14 mouse cellular contexts compared by ENCODE assay signal in genomic region chr14:62924800-62925199, GRCm38 (mm10). TPM values are rescaled to one million over a fixed set of nuclear protein-coding genes. Genes with fewer than 3 reads are reported as not detected.
DNase-seq lines count a peak whose midpoint lies in the region; ATAC-seq and TF ChIP-seq lines count a peak whose summit lies in the region.
"Had no signal": no experiment of that assay in that cellular context is flagged by ENCODE, and none has a peak within 500 bp of the region (broad histone marks: within the 10 kb centered on the region; RNA-seq: fewer than 3 reads in every experiment).

No protein-coding gene starts in this region.

- no peak overlapping the region for H3K27ac ChIP-seq in kidney, postnatal 0 days
- H3K27ac ChIP-seq in liver, postnatal 0 days (ENCODE audit: low read depth): no peak overlapping the region
- no peak overlapping the region for H3K27ac ChIP-seq in embryonic facial prominence, embryonic 10.5 days (replicated peaks)
- no peak overlapping the region for H3K27ac ChIP-seq in intestine, embryonic 15.5 days
- H3K27ac ChIP-seq: lung, embryonic 15.5 days had no signal

- no peaks in the 10 kb centered on the region for H3K4me1 ChIP-seq in kidney, postnatal 0 days (replicated peaks; ENCODE audit: insufficient read depth, low read length)
- H3K4me1 ChIP-seq in G1E (ENCODE audit: insufficient read depth, low read depth, low read length): no peaks in the 10 kb centered on the region; the same call in 1 of the 2 replicates
- peaks cover 5% of the 10 kb centered on the region for H3K4me1 ChIP-seq in liver, postnatal 0 days (ENCODE audit: insufficient read depth)
- no peaks in the 10 kb centered on the region for H3K4me1 ChIP-seq in embryonic facial prominence, embryonic 10.5 days
- no peaks in the 10 kb centered on the region for H3K4me1 ChIP-seq in intestine, embryonic 15.5 days (replicated peaks)

- no peak for TF ChIP-seq EP300 in liver, postnatal 0 days (IDR thresholded peaks at IDR 0.05; ENCODE audit: low read depth)

- H3K9me3 ChIP-seq in kidney, postnatal 0 days (replicated peaks; ENCODE audit: low read length): no peaks in the 10 kb centered on the region
- H3K9me3 ChIP-seq in G1E (replicated peaks): no peaks in the 10 kb centered on the region
- H3K9me3 ChIP-seq in liver, postnatal 0 days (ENCODE audit: low read length): no peaks in the 10 kb centered on the region
- 0 out of 2 replicates have a peak, but pooled peaks cover 2% of the 10 kb centered on the region for H3K9me3 ChIP-seq in embryonic facial prominence, embryonic 10.5 days
- H3K9me3 ChIP-seq in intestine, embryonic 15.5 days: no peaks in the 10 kb centered on the region
- H3K9me3 ChIP-seq: lung, embryonic 15.5 days had no signal

- H3K27me3 ChIP-seq in kidney, postnatal 0 days (ENCODE audit: insufficient read depth, low read length): no peaks in the 10 kb centered on the region
- no peaks in the 10 kb centered on the region; the same call in 1 of the 2 replicates for H3K27me3 ChIP-seq in G1E (ENCODE audit: insufficient read depth, low read length)
- no peaks in the 10 kb centered on the region for H3K27me3 ChIP-seq in liver, postnatal 0 days (ENCODE audit: insufficient read depth, low read length)
- no peaks in the 10 kb centered on the region for H3K27me3 ChIP-seq in embryonic facial prominence, embryonic 10.5 days (replicated peaks; ENCODE audit: low read depth, poor library complexity, severe bottlenecking)
- no peaks in the 10 kb centered on the region for H3K27me3 ChIP-seq in intestine, embryonic 15.5 days (replicated peaks)
- H3K27me3 ChIP-seq: lung, embryonic 15.5 days had no signal

- H3K4me2 ChIP-seq in kidney, postnatal 0 days (ENCODE audit: low read length): no peak overlapping the region
- H3K4me2 ChIP-seq in liver, postnatal 0 days (ENCODE audit: low read depth, low read length): no peak overlapping the region
- H3K4me2 ChIP-seq in intestine, embryonic 15.5 days (replicated peaks): no peak overlapping the region
- H3K4me2 ChIP-seq: lung, embryonic 15.5 days had no signal

- ATAC-seq in kidney, postnatal 0 days (replicated peaks; ENCODE audit: low FRiP score, low read depth): no peak
- no peak for ATAC-seq in G1E (ENCODE audit: extremely low read depth, insufficient number of reproducible peaks, low FRiP score, poor library complexity, severe bottlenecking)
- ATAC-seq in liver, postnatal 0 days: no peak
- ATAC-seq in intestine, embryonic 15.5 days: no peak

- H3K4me3 ChIP-seq in kidney, postnatal 0 days (replicated peaks; ENCODE audit: low read depth, low read length): no peak overlapping the region
- no peak overlapping the region for H3K4me3 ChIP-seq in G1E (ENCODE audit: low read depth, low read length)
- no peak overlapping the region for H3K4me3 ChIP-seq in liver, postnatal 0 days (ENCODE audit: low read depth, low read length)
- no peak overlapping the region for H3K4me3 ChIP-seq in embryonic facial prominence, embryonic 10.5 days
- no peak overlapping the region for H3K4me3 ChIP-seq in intestine, embryonic 15.5 days (replicated peaks)
- H3K4me3 ChIP-seq: lung, embryonic 15.5 days had no signal

- TF ChIP-seq CTCF in kidney, postnatal 0 days (IDR thresholded peaks at IDR 0.05; ENCODE audit: low read depth): peak; percentile 44; the same call in 1 of the 2 replicates
- TF ChIP-seq CTCF in G1E (IDR thresholded peaks at IDR 0.05; ENCODE audit: low read depth, low read length): peak; percentile 51
- TF ChIP-seq CTCF in liver, postnatal 0 days (IDR thresholded peaks at IDR 0.05; ENCODE audit: low read depth): peak; percentile 53

- DNase-seq in kidney, postnatal 0 days (ENCODE audit: low spot score): no peak
- no peak for DNase-seq in kidney, adult 11 months
- peak; percentile 38 to 42 for DNase-seq in B cell, adult 2 months
- DNase-seq in G1E (ENCODE audit: low spot score): no peak
- no peak for DNase-seq in liver, postnatal 0 days
- DNase-seq in ovary, postnatal 10 days (ENCODE audit: low spot score): no peak
- DNase-seq in embryonic facial prominence, embryonic 10.5 days (ENCODE audit: low spot score): no peak
- DNase-seq: gastrocnemius, postnatal 25 days; kidney, postnatal 14 days had no signal

- 87% methylated on average over 4 of the region's 4 CpGs for WGBS in kidney, postnatal 0 days
- WGBS in liver, postnatal 0 days (ENCODE audit: insufficient replicate concordance): 71% methylated on average over 4 of the region's 4 CpGs
- WGBS in embryonic facial prominence, embryonic 10.5 days: 86% methylated on average over 4 of the region's 4 CpGs
- 82% methylated on average over 4 of the region's 4 CpGs for WGBS in intestine, embryonic 15.5 days

- no peak overlapping the region for H3K9ac ChIP-seq in kidney, postnatal 0 days (ENCODE audit: low read depth, low read length)
- no peak overlapping the region for H3K9ac ChIP-seq in liver, postnatal 0 days (replicated peaks)
- no peak overlapping the region for H3K9ac ChIP-seq in intestine, embryonic 15.5 days
- H3K9ac ChIP-seq: lung, embryonic 15.5 days had no signal

- H3K36me3 ChIP-seq in kidney, postnatal 0 days (ENCODE audit: insufficient read depth, low read length): 0 out of 2 replicates have a peak, but pooled peaks cover 4% of the 10 kb centered on the region
- peaks cover 6% of the 10 kb centered on the region for H3K36me3 ChIP-seq in G1E (replicated peaks)
- peaks cover 9% of the 10 kb centered on the region; the same call in 1 of the 2 replicates for H3K36me3 ChIP-seq in liver, postnatal 0 days (replicated peaks; ENCODE audit: insufficient read depth, low read length)
- H3K36me3 ChIP-seq in embryonic facial prominence, embryonic 10.5 days (replicated peaks): peaks cover 43% of the 10 kb centered on the region
- no peaks in the 10 kb centered on the region for H3K36me3 ChIP-seq in intestine, embryonic 15.5 days
- H3K36me3 ChIP-seq: lung, embryonic 15.5 days had no signal

RNA-seq across cellular contexts. Expression of gene Defb48, which starts 59.5 kb away (rescaled TPM):
- not detected in 2 replicates for polyA plus RNA-seq in kidney, postnatal 0 days (2015; fragmentation: Nextera tagmentation; extraction: Ambion mirVana)
- total RNA-seq in G1E (2014; fragmentation: Nextera tagmentation): not detected in 2 replicates
- not detected in 2 replicates for total RNA-seq in G1E (2017)
- polyA plus RNA-seq in G1E (2012): not detected in 2 replicates
- polyA plus RNA-seq in liver, postnatal 0 days (2015; fragmentation: Nextera tagmentation; extraction: Ambion mirVana): not detected in 2 replicates
- polyA plus RNA-seq in embryonic facial prominence, embryonic 10.5 days (2016; fragmentation: Nextera tagmentation; extraction: Ambion mirVana): not detected in 2 replicates
- not detected in 2 replicates for polyA plus RNA-seq in intestine, embryonic 15.5 days (2015; fragmentation: Nextera tagmentation; extraction: Ambion mirVana)
- total RNA-seq: gastrocnemius, postnatal 25 days; heart, postnatal 36 days; left cerebral cortex, adult 8-10 months had no signal
- polyA plus RNA-seq: forebrain, embryonic 11.5 days; lung, embryonic 15.5 days had no signal

Comparison
In these comparisons a context has a peak if more than half of its experiments do, and no peak if none do; other contexts are left out.
1. DNase-seq: peak in B cell, adult 2 months (2 of 2); none in kidney, postnatal 0 days (single experiment), kidney, adult 11 months (single experiment), G1E (single experiment), liver, postnatal 0 days (single experiment), ovary, postnatal 10 days (single experiment) and embryonic facial prominence, embryonic 10.5 days (single experiment).
2. Peak in every context shown above with its lines, with median percentiles within 50 percentile points of each other: CTCF ChIP-seq.